8 mouse cellular contexts compared by ENCODE assay signal in the genomic region with DNA sequence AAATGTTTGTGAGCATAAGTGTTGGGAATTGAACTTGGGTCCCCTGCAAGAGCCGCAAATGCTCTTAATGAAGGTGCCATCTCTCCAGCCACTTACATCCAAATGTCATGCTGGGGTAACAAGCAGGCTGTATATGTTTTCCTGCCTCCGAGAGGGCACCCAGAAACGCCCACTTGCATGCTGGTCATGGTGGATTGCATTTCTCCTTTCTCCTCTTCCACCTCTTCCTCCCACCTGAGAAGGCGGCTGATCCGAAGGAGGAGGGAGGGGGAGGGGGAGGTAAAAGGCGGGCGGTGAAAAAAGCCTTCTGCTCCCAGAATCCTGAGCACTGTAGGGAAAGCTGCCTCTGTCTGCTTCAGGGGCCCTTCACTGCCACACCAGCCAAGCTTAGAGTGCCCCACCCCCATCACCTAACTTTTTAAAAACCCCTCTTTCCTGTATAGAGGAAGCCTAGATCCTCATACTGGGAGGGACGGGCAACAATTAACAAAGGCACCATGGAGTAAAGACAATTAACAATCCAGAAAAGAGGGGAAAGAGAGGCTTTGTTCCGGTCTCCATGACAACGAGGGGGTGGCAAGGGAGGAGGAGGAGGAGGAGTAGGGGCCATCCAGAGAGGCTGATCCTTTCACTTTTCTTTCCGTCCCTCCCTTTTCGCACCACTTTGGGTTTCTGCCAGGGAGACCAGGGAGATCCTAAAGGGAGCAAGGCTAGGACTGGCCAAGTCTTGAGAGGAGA. TPM values are rescaled to one million over a fixed set of nuclear protein-coding genes. Genes with fewer than 3 reads are reported as not detected.
DNase-seq lines count a peak whose midpoint lies in the region; ATAC-seq and TF ChIP-seq lines count a peak whose summit lies in the region.

No protein-coding gene starts in this region.

- H3K4me3 ChIP-seq in heart, adult 2 months: peak overlapping the region; percentile 40
- H3K4me3 ChIP-seq in kidney, embryonic 14.5 days (ENCODE audit: low read length): peak overlapping the region; percentile 17
- H3K4me3 ChIP-seq in limb, embryonic 14.5 days (replicated peaks; ENCODE audit: low read length): peak overlapping the region; percentile 28
- H3K4me3 ChIP-seq in neural tube, embryonic 14.5 days (ENCODE audit: low read depth, low read length): no peak overlapping the region

- no peak for TF ChIP-seq EP300 in heart, adult 2 months (IDR thresholded peaks at IDR 0.05; ENCODE audit: insufficient read depth, low read depth, low read length)

- no peaks in the 10 kb centered on the region for H3K36me3 ChIP-seq in heart, adult 2 months (ENCODE audit: control insufficient read depth, insufficient read depth, low read length)
- H3K36me3 ChIP-seq in kidney, embryonic 14.5 days (ENCODE audit: control insufficient read depth, insufficient read depth, low read length): no peaks in the 10 kb centered on the region
- no peaks in the 10 kb centered on the region for H3K36me3 ChIP-seq in limb, embryonic 14.5 days (ENCODE audit: control insufficient read depth, insufficient read depth, low read length)
- H3K36me3 ChIP-seq in neural tube, embryonic 14.5 days (ENCODE audit: control insufficient read depth, insufficient read depth, low read length): no peaks in the 10 kb centered on the region

- H3K9me3 ChIP-seq in kidney, embryonic 14.5 days (ENCODE audit: control insufficient read depth, low read length): peaks cover 12% of the 10 kb centered on the region; the same call in 1 of the 2 replicates
- H3K9me3 ChIP-seq in limb, embryonic 14.5 days (ENCODE audit: control insufficient read depth, low read length): peaks cover 4% of the 10 kb centered on the region; the same call in 1 of the 2 replicates
- no peaks in the 10 kb centered on the region for H3K9me3 ChIP-seq in neural tube, embryonic 14.5 days (ENCODE audit: control insufficient read depth, low read length)

- WGBS in heart, adult 2 months: 18% methylated on average over 11 of the region's 12 CpGs
- WGBS in kidney, embryonic 14.5 days: 4% methylated on average over 11 of the region's 12 CpGs
- WGBS in limb, embryonic 14.5 days: 13% methylated on average over 12 of the region's 12 CpGs
- 5% methylated on average over 10 of the region's 12 CpGs for WGBS in neural tube, embryonic 14.5 days

- TF ChIP-seq POLR2A in heart, adult 2 months (IDR thresholded peaks at IDR 0.05; ENCODE audit: insufficient read depth, low read depth, low read length): no peak
- no peak for TF ChIP-seq POLR2A in limb, embryonic 14.5 days (IDR thresholded peaks at IDR 0.05; ENCODE audit: borderline replicate concordance, extremely low read depth, insufficient read depth, insufficient read length)

- peak overlapping the region; percentile 53; the same call in 1 of the 2 replicates for H3K27ac ChIP-seq in heart, adult 2 months
- H3K27ac ChIP-seq in kidney, embryonic 14.5 days (ENCODE audit: low read depth, low read length): peak overlapping the region; percentile 68
- H3K27ac ChIP-seq in limb, embryonic 14.5 days (replicated peaks; ENCODE audit: low read depth, low read length): no peak overlapping the region
- H3K27ac ChIP-seq in neural tube, embryonic 14.5 days (ENCODE audit: low read depth, low read length): peak overlapping the region; percentile 56; the same call in 1 of the 2 replicates

- no peak overlapping the region; the same call in 1 of the 2 replicates for H3K9ac ChIP-seq in heart, adult 2 months (ENCODE audit: low read depth, low read length)
- peak overlapping the region; percentile 40 for H3K9ac ChIP-seq in kidney, embryonic 14.5 days (ENCODE audit: low read depth, low read length)
- H3K9ac ChIP-seq in limb, embryonic 14.5 days (ENCODE audit: low read depth, low read length, severe bottlenecking): peak overlapping the region; percentile 40
- no peak overlapping the region for H3K9ac ChIP-seq in neural tube, embryonic 14.5 days (replicated peaks; ENCODE audit: low read depth, low read length)

- ATAC-seq in kidney, embryonic 14.5 days (ENCODE audit: low FRiP score, low TSS enrichment): peak; percentile 85
- ATAC-seq in limb, embryonic 14.5 days (ENCODE audit: low FRiP score, low read depth): no peak; the same call in 1 of the 2 replicates
- ATAC-seq in neural tube, embryonic 14.5 days (ENCODE audit: low read depth): peak; percentile 87
- no peak for ATAC-seq in megakaryocyte progenitor cell, adult 5-6 weeks (replicated peaks; ENCODE audit: poor library complexity)

- TF ChIP-seq CTCF in heart, adult 2 months (IDR thresholded peaks at IDR 0.05): no peak

- intact Hi-C loops in heart, adult 2 months (cut with DNase I): no loop called here

- no peaks in the 10 kb centered on the region for H3K79me2 ChIP-seq in heart, adult 2 months (replicated peaks; ENCODE audit: control insufficient read depth, insufficient read depth, low read length)

- peaks cover 2% of the 10 kb centered on the region; the same call in 1 of the 2 replicates for H3K4me1 ChIP-seq in heart, adult 2 months (ENCODE audit: control insufficient read depth, insufficient read depth, low read length)
- peaks cover 15% of the 10 kb centered on the region for H3K4me1 ChIP-seq in kidney, embryonic 14.5 days (ENCODE audit: control insufficient read depth, insufficient read depth, low read length)
- H3K4me1 ChIP-seq in limb, embryonic 14.5 days (ENCODE audit: control insufficient read depth, insufficient read depth, low read length): peaks cover 11% of the 10 kb centered on the region
- peaks cover 11% of the 10 kb centered on the region for H3K4me1 ChIP-seq in neural tube, embryonic 14.5 days (ENCODE audit: control insufficient read depth, insufficient read depth, low read length)

- DNase-seq in ES-CJ7 (ENCODE audit: low read depth, low spot score): peak; percentile 93
- DNase-seq in brain, adult 2 months (ENCODE audit: low read depth, low spot score): peak; percentile 78
- DNase-seq in heart, adult 2 months: peak; percentile 50 to 60
- peak; percentile 12 for DNase-seq in limb, embryonic 14.5 days (ENCODE audit: low spot score)
- DNase-seq in thymus, adult 18-20 months: no peak

- H3K4me2 ChIP-seq in kidney, embryonic 14.5 days (replicated peaks; ENCODE audit: low read depth, low read length): peak overlapping the region; percentile 44
- peak overlapping the region; percentile 52 for H3K4me2 ChIP-seq in limb, embryonic 14.5 days (replicated peaks; ENCODE audit: low read depth, low read length, severe bottlenecking)
- peak overlapping the region; percentile 35 for H3K4me2 ChIP-seq in neural tube, embryonic 14.5 days (ENCODE audit: low read depth, low read length)

- no peaks in the 10 kb centered on the region for H3K27me3 ChIP-seq in heart, adult 2 months (ENCODE audit: control insufficient read depth, insufficient read depth, low read length)
- no peaks in the 10 kb centered on the region for H3K27me3 ChIP-seq in kidney, embryonic 14.5 days (ENCODE audit: control insufficient read depth, insufficient read depth, low read length)
- H3K27me3 ChIP-seq in limb, embryonic 14.5 days (ENCODE audit: control insufficient read depth, insufficient read depth, low read length): no peaks in the 10 kb centered on the region
- H3K27me3 ChIP-seq in neural tube, embryonic 14.5 days (ENCODE audit: control insufficient read depth, insufficient read depth, low read length): no peaks in the 10 kb centered on the region

RNA-seq across cellular contexts. Expression of a gene that starts 10.0 kb away (rescaled TPM):
- 10 to 100 TPM; 15.3 to 16.2 TPM for total RNA-seq in heart, adult 2 months (2021)
- polyA plus RNA-seq in heart, adult 2 months (2012; rRNA removed): 24.7 and 28.5 TPM in 2 replicates
- 13.8 and 16.2 TPM in 2 replicates for polyA plus RNA-seq in kidney, embryonic 14.5 days (2014; fragmentation: Nextera tagmentation; extraction: Ambion mirVana)
- polyA plus RNA-seq in limb, embryonic 14.5 days (2012; rRNA removed): 22.9 and 28.5 TPM in 2 replicates
- polyA plus RNA-seq in limb, embryonic 14.5 days (2014; fragmentation: Nextera tagmentation; extraction: Ambion mirVana): 4.7 and 5.8 TPM in 2 replicates
- 4.0 and 5.2 TPM in 2 replicates for polyA plus RNA-seq in neural tube, embryonic 14.5 days (2014; fragmentation: Nextera tagmentation; extraction: Ambion mirVana)
- total RNA-seq in megakaryocyte progenitor cell, adult 5-6 weeks (2015): 3.5 and 3.8 TPM in 2 replicates
- 0.98 and 2.2 TPM in 2 replicates for total RNA-seq in megakaryocyte progenitor cell, adult 5-6 weeks (2017)

Comparison
In these comparisons a context has a peak if more than half of its experiments do, and no peak if none do; other contexts are left out.
1. DNase-seq: peak in ES-CJ7 (single experiment), brain, adult 2 months (single experiment), heart, adult 2 months (2 of 2) and limb, embryonic 14.5 days (single experiment); none in thymus, adult 18-20 months (0 of 2).
2. H3K9ac ChIP-seq: peak in kidney, embryonic 14.5 days (single experiment) and limb, embryonic 14.5 days (single experiment); none in heart, adult 2 months (single experiment) and neural tube, embryonic 14.5 days (single experiment).
3. ATAC-seq: peak in kidney, embryonic 14.5 days (single experiment) and neural tube, embryonic 14.5 days (single experiment); none in limb, embryonic 14.5 days (single experiment) and megakaryocyte progenitor cell, adult 5-6 weeks (single experiment).
4. Peak in every context shown above with its lines, with median percentiles within 50 percentile points of each other: H3K4me2 ChIP-seq.